Mouse (Mus musculus): ENCODE measurements around the gene B3galt5. TPM values are rescaled to one million over a fixed set of nuclear protein-coding genes. Genes with fewer than 3 reads are reported as not detected.

Gene B3galt5
- total RNA-seq, 1 experiment = not detected

DNA sequence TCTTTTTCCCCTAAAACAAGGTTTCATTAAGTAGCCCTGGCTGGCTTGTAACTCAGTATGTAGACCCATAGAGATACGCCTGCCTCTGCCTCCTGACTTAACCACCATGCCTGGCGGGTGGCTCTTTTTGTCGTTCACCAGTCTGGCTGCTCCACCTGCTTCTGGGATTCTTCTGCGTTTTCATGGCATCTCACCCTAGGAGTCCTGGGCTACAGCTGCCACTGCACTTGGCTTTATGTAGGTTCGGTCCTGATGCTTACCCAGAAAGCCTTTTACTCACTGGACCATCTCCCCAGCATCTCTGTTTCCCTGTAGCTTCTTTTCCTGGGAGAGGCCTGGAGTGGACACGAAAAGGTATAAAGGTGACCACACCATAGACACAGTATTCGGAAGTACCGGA, 1.6 kb upstream of the B3galt5 start:
- Histone ChIP-seq H3K4me3 (ENCODE audit: insufficient read depth in 1 of 2, low read depth in 1 of 2, low read length in 2 of 2, poor library complexity in 1 of 2, severe bottlenecking in 1 of 2) (no peak overlapping the region), H3K4me1 (ENCODE audit: control insufficient read depth in 2 of 2, insufficient read depth in 2 of 2, low read length in 2 of 2, poor library complexity in 1 of 2) (no peaks in the 10 kb centered on the region), H3K9me3 (ENCODE audit: control insufficient read depth, insufficient read depth, low read depth, low read length) (no peaks in the 10 kb centered on the region), H3K27ac (ENCODE audit: insufficient read depth, low read depth, low read length, poor library complexity, severe bottlenecking) (no peak overlapping the region), H3K36me3 (ENCODE audit: control insufficient read depth, insufficient read depth, low read length, poor library complexity, severe bottlenecking) (no peaks in the 10 kb centered on the region), H3K9ac (ENCODE audit: insufficient read depth, low read depth, low read length, poor library complexity, severe bottlenecking) (no peak overlapping the region)
- in situ Hi-C loops (cut with MboI; ENCODE audit: low sequenced_read_pairs in 2 of 2, unreplicated experiment in 2 of 2) = no loop called here
- TF ChIP-seq HCFC1 (IDR thresholded peaks at IDR 0.05; ENCODE audit: borderline replicate concordance, insufficient read depth, low read length) (no peak), ZNF384 (IDR thresholded peaks at IDR 0.05; ENCODE audit: low read depth, low read length) (no peak), MAFK (IDR thresholded peaks at IDR 0.05; ENCODE audit: insufficient read depth, low read depth, low read length) (no peak), ZC3H11A (IDR thresholded peaks at IDR 0.05; ENCODE audit: borderline replicate concordance, low read depth, low read length) (no peak), CHD2 (IDR thresholded peaks at IDR 0.05; ENCODE audit: low read depth, low read length) (no peak)
- DNase-seq (ENCODE audit: low read depth, low spot score) = no peak

DNA sequence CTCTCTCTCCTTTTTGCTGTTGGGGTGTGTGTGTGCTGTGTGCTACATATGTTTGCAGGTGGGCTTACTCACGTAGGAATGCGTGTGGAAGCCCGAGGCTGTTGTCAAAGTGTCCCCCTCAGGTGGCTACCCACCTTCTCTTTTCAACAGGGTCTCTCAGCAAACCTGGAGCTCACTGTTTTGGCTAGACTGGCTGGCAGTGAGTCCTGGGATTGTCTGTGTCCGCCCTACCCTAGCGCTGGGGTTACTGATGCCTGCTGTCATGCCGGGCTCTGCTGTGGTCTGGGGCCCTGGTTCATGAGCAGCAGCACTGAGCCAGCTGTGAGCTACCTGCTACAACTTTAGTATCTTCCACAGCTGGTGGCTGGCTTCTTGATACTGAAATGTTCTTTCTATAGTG, 8.9 kb downstream of the B3galt5 start:
- in situ Hi-C loops (cut with MboI; ENCODE audit: low sequenced_read_pairs in 2 of 2, unreplicated experiment in 2 of 2) = no loop called here
- no peak for DNase-seq (ENCODE audit: low read depth, low spot score)
- Histone ChIP-seq H3K27ac (ENCODE audit: insufficient read depth, low read depth, low read length, poor library complexity, severe bottlenecking) (no peak overlapping the region), H3K9ac (ENCODE audit: insufficient read depth, low read depth, low read length, poor library complexity, severe bottlenecking) (no peak overlapping the region), H3K36me3 (ENCODE audit: control insufficient read depth, insufficient read depth, low read length, poor library complexity, severe bottlenecking) (no peaks in the 10 kb centered on the region), H3K4me3 (ENCODE audit: insufficient read depth in 1 of 2, low read depth in 1 of 2, low read length in 2 of 2, poor library complexity in 1 of 2, severe bottlenecking in 1 of 2) (no peak overlapping the region), H3K4me1 (ENCODE audit: control insufficient read depth in 2 of 2, insufficient read depth in 2 of 2, low read length in 2 of 2, poor library complexity in 1 of 2) (no peaks in the 10 kb centered on the region), H3K9me3 (ENCODE audit: control insufficient read depth, insufficient read depth, low read depth, low read length) (no peaks in the 10 kb centered on the region)
- TF ChIP-seq ZNF384 (IDR thresholded peaks at IDR 0.05; ENCODE audit: low read depth, low read length) (no peak), HCFC1 (IDR thresholded peaks at IDR 0.05; ENCODE audit: borderline replicate concordance, insufficient read depth, low read length) (no peak), MAFK (IDR thresholded peaks at IDR 0.05; ENCODE audit: insufficient read depth, low read depth, low read length) (no peak), ZC3H11A (IDR thresholded peaks at IDR 0.05; ENCODE audit: borderline replicate concordance, low read depth, low read length) (no peak), CHD2 (IDR thresholded peaks at IDR 0.05; ENCODE audit: low read depth, low read length) (no peak)

- DNase-seq (ENCODE audit: low read depth, low spot score) = no peak
- in situ Hi-C loops (cut with MboI; ENCODE audit: low sequenced_read_pairs in 2 of 2, unreplicated experiment in 2 of 2) = no loop called here
Observed at GRCm38 (mm10) chr16:96249635-96250034, 14.0 kb downstream of the B3galt5 start.

GRCm38 (mm10) chr16:96252146-96252545, 16.5 kb downstream of the B3galt5 start:
- no peak overlapping the region for H3K4me3 ChIP-seq (ENCODE audit: insufficient read depth in 1 of 2, low read depth in 1 of 2, low read length in 2 of 2, poor library complexity in 1 of 2, severe bottlenecking in 1 of 2)
- H3K9me3 ChIP-seq (ENCODE audit: control insufficient read depth, insufficient read depth, low read depth, low read length) = no peaks in the 10 kb centered on the region
- no peaks in the 10 kb centered on the region for H3K36me3 ChIP-seq (ENCODE audit: control insufficient read depth, insufficient read depth, low read length, poor library complexity, severe bottlenecking)
- no peaks in the 10 kb centered on the region for H3K4me1 ChIP-seq (ENCODE audit: control insufficient read depth in 2 of 2, insufficient read depth in 2 of 2, low read length in 2 of 2, poor library complexity in 1 of 2)
- DNase-seq (ENCODE audit: low read depth, low spot score) = no peak
- H3K9ac ChIP-seq (ENCODE audit: insufficient read depth, low read depth, low read length, poor library complexity, severe bottlenecking) = no peak overlapping the region
- H3K27ac ChIP-seq (ENCODE audit: insufficient read depth, low read depth, low read length, poor library complexity, severe bottlenecking) = no peak overlapping the region
- TF ChIP-seq ZC3H11A (IDR thresholded peaks at IDR 0.05; ENCODE audit: borderline replicate concordance, low read depth, low read length) = no peak
- no peak for TF ChIP-seq ZNF384 (IDR thresholded peaks at IDR 0.05; ENCODE audit: low read depth, low read length)
- no peak for TF ChIP-seq CHD2 (IDR thresholded peaks at IDR 0.05; ENCODE audit: low read depth, low read length)
- no peak for TF ChIP-seq HCFC1 (IDR thresholded peaks at IDR 0.05; ENCODE audit: borderline replicate concordance, insufficient read depth, low read length)
- TF ChIP-seq MAFK (IDR thresholded peaks at IDR 0.05; ENCODE audit: insufficient read depth, low read depth, low read length) = no peak
- in situ Hi-C loops (cut with MboI; ENCODE audit: low sequenced_read_pairs in 2 of 2, unreplicated experiment in 2 of 2) = no loop called here

More at GRCm38 (mm10) chr16:96249635-96250034, 14.0 kb downstream of the B3galt5 start:
- no peaks in the 10 kb centered on the region for H3K9me3 ChIP-seq (ENCODE audit: control insufficient read depth, insufficient read depth, low read depth, low read length)
- no peaks in the 10 kb centered on the region for H3K36me3 ChIP-seq (ENCODE audit: control insufficient read depth, insufficient read depth, low read length, poor library complexity, severe bottlenecking)
- no peak overlapping the region for H3K9ac ChIP-seq (ENCODE audit: insufficient read depth, low read depth, low read length, poor library complexity, severe bottlenecking)
- no peaks in the 10 kb centered on the region for H3K4me1 ChIP-seq (ENCODE audit: control insufficient read depth in 2 of 2, insufficient read depth in 2 of 2, low read length in 2 of 2, poor library complexity in 1 of 2)
- TF ChIP-seq MAFK (IDR thresholded peaks at IDR 0.05; ENCODE audit: insufficient read depth, low read depth, low read length) (no peak), CHD2 (IDR thresholded peaks at IDR 0.05; ENCODE audit: low read depth, low read length) (no peak), ZNF384 (IDR thresholded peaks at IDR 0.05; ENCODE audit: low read depth, low read length) (no peak), HCFC1 (IDR thresholded peaks at IDR 0.05; ENCODE audit: borderline replicate concordance, insufficient read depth, low read length) (no peak), ZC3H11A (IDR thresholded peaks at IDR 0.05; ENCODE audit: borderline replicate concordance, low read depth, low read length) (no peak)
- H3K27ac ChIP-seq (ENCODE audit: insufficient read depth, low read depth, low read length, poor library complexity, severe bottlenecking) = no peak overlapping the region
- H3K4me3 ChIP-seq (ENCODE audit: insufficient read depth in 1 of 2, low read depth in 1 of 2, low read length in 2 of 2, poor library complexity in 1 of 2, severe bottlenecking in 1 of 2) = no peak overlapping the region

DNA sequence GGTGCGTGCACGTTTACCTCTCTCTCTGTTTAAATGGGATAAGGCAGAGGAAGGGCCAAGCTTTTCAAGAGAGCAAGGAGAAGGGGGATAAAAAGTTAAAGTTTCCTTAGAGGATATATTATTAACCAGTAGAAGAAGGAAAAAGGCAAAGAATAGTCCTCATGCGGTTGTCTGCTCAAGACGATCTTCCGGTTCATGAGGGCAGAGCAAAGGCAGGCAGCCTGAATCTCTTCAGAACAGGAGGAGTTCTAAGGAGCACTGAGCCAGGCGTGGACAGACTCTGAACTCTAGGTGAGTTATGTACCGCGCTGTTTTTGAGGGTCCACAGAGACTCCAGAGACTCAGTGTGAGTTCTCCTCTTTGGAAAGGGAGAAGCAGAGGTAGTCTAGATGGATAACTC, 22.8 kb downstream of the B3galt5 start:
- Histone ChIP-seq H3K4me1 (ENCODE audit: control insufficient read depth in 2 of 2, insufficient read depth in 2 of 2, low read length in 2 of 2, poor library complexity in 1 of 2) (no peaks in the 10 kb centered on the region), H3K9me3 (ENCODE audit: control insufficient read depth, insufficient read depth, low read depth, low read length) (no peaks in the 10 kb centered on the region), H3K36me3 (ENCODE audit: control insufficient read depth, insufficient read depth, low read length, poor library complexity, severe bottlenecking) (no peaks in the 10 kb centered on the region), H3K27ac (ENCODE audit: insufficient read depth, low read depth, low read length, poor library complexity, severe bottlenecking) (no peak overlapping the region), H3K9ac (ENCODE audit: insufficient read depth, low read depth, low read length, poor library complexity, severe bottlenecking) (no peak overlapping the region), H3K4me3 (ENCODE audit: insufficient read depth in 1 of 2, low read depth in 1 of 2, low read length in 2 of 2, poor library complexity in 1 of 2, severe bottlenecking in 1 of 2) (no peak overlapping the region)
- TF ChIP-seq HCFC1 (IDR thresholded peaks at IDR 0.05; ENCODE audit: borderline replicate concordance, insufficient read depth, low read length) (no peak), ZNF384 (IDR thresholded peaks at IDR 0.05; ENCODE audit: low read depth, low read length) (no peak), ZC3H11A (IDR thresholded peaks at IDR 0.05; ENCODE audit: borderline replicate concordance, low read depth, low read length) (no peak), MAFK (IDR thresholded peaks at IDR 0.05; ENCODE audit: insufficient read depth, low read depth, low read length) (no peak), CHD2 (IDR thresholded peaks at IDR 0.05; ENCODE audit: low read depth, low read length) (no peak)
- in situ Hi-C loops (cut with MboI; ENCODE audit: low sequenced_read_pairs in 2 of 2, unreplicated experiment in 2 of 2) = no loop called here
- no peak for DNase-seq (ENCODE audit: low read depth, low spot score)
